Mouse (Mus musculus) midbrain, embryonic 16.5 days (tissue): Measurements from ENCODE around the gene Usp49. TPM values are rescaled to one million over a fixed set of nuclear protein-coding genes. Genes with fewer than 3 reads are reported as not detected.

Experiments used
- ATAC-seq: fragments of 200-750 bp; cut with Nextera tagmentation; 2 replicates; pipeline ENCODE4 v1.8.0; 2017; ENCODE audit warnings: moderate TSS enrichment
- H3K27ac ChIP-seq: fragments of 300-500 bp; sonication (generic); 2 replicates; pipeline ENCODE4 v1.5.1; 2014; ENCODE audit warnings: mild to moderate bottlenecking, low read length, mixed read lengths
- H3K27me3 ChIP-seq: fragments of 300-500 bp; sonication (generic); 2 replicates; pipeline ENCODE4 v1.6.1; 2014; ENCODE audit warnings: low read depth, low read length, mixed read lengths; ENCODE audit not compliant: control insufficient read depth, insufficient read depth
- H3K36me3 ChIP-seq: fragments of 300-500 bp; sonication (generic); 2 replicates; pipeline ENCODE4 v1.6.1; 2014; ENCODE audit warnings: mild to moderate bottlenecking, low read length, moderate library complexity, mixed read lengths; ENCODE audit not compliant: control insufficient read depth, insufficient read depth
- H3K4me1 ChIP-seq: fragments of 300-500 bp; sonication (generic); 2 replicates; pipeline ENCODE4 v1.6.1; 2014; ENCODE audit warnings: mild to moderate bottlenecking, low read length, mixed read lengths; ENCODE audit not compliant: control insufficient read depth, insufficient read depth
- H3K4me2 ChIP-seq: fragments of 300-500 bp; sonication (generic); 2 replicates; pipeline ENCODE4 v1.6.1; 2014; ENCODE audit warnings: mild to moderate bottlenecking, low read length, mixed read lengths
- H3K4me3 ChIP-seq: fragments of 300-500 bp; sonication (generic); 2 replicates; pipeline ENCODE4 v1.5.1; 2014; ENCODE audit warnings: low read depth, mild to moderate bottlenecking, low read length, moderate library complexity, mixed read lengths
- H3K9ac ChIP-seq: fragments of 300-500 bp; sonication (generic); 2 replicates; pipeline ENCODE4 v1.6.1; 2014; ENCODE audit warnings: low read depth, low read length, mixed read lengths
- H3K9me3 ChIP-seq: fragments of 300-500 bp; sonication (generic); replicated peaks from 2 replicates; pipeline ENCODE4 v1.6.1; 2014; ENCODE audit warnings: mild to moderate bottlenecking, low read length, mixed read lengths; ENCODE audit not compliant: control insufficient read depth, poor library complexity, severe bottlenecking
- WGBS: fragments of 180-500 bp; shearing (Covaris S2); extraction: QIAGEN DNeasy Blood & Tissue Kit; methylation state at CpG from one replicate; pipeline ENCODE4 v1.1.7; 2014; 5-methylcytosine and 5-hydroxymethylcytosine counted together
- polyA plus RNA-seq: library from polyadenylated mRNA; unstranded; fragments of >200 nt; fragmentation: Nextera tagmentation; extraction: Ambion mirVana; gene quantifications from 2 replicates; pipeline ENCODE4 v1.2.1, GENCODE M21; 2015

Usp49 gene
- polyA plus RNA-seq, 1 experiment from 2014 or later, result 5.3 TPM

DNA sequence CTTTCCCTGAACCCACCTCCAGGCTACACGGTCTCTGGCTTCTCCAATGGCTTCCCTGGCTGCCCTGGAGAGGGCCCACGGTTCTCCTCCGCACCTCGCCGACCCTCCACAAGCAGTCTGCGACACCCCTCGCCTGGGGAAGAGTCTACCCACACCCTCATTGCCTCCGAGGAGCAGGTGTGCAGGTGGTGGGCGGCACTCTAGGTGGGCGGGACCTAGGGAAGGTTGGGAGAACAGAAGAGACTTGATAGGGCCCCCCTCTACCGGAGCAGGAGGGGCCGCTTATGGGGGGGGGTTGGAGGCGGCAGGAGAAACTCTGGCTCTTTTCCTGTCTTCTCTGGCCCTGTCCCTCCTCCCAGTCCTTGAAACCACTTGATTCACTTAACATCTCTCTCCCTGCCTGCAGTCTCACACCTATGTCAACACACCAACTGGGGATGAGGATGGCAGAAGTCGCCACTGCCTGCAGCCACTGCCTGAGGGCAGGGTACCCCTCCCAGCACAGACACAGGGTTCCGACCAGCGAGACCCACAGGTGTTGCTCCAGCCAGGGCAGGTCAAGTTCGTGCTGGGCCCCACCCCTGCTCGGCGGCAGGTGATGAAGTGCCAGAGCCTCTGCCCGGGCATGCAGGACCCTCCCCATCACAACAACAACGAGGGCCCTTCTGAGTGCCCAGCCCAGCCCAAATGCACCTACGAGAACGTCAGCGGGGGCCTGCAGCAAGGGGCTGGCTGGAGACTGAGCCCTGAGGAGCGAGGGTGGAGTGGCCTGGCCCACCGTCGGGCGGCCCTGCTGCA lies 72.3 kb downstream of the Usp49 start:
- Histone ChIP-seq H3K4me1 (no peaks in the 10 kb centered on the region), H3K27ac (peak overlapping the region; percentile 51), H3K36me3 (peaks cover 9% of the 10 kb centered on the region; the same call in 1 of the 2 replicates), H3K4me2 (no peak overlapping the region), H3K9ac (no peak overlapping the region), H3K27me3 (no peaks in the 10 kb centered on the region), H3K4me3 (no peak overlapping the region), H3K9me3 (no peaks in the 10 kb centered on the region)
- WGBS, result 55% methylated on average over 28 of the region's 28 CpGs
- no peak for ATAC-seq

GRCm38 (mm10) chr17:47703556-47703955 lies 73.1 kb downstream of the Usp49 start:
- no peak for ATAC-seq
- H3K9me3 ChIP-seq, result no peaks in the 10 kb centered on the region
- 34% methylated on average over 20 of the region's 20 CpGs for WGBS
- no peak overlapping the region for H3K9ac ChIP-seq
- H3K27me3 ChIP-seq, result no peaks in the 10 kb centered on the region
- no peak overlapping the region for H3K4me2 ChIP-seq
- H3K4me1 ChIP-seq, result no peaks in the 10 kb centered on the region
- peaks cover 9% of the 10 kb centered on the region; the same call in 1 of the 2 replicates for H3K36me3 ChIP-seq
- no peak overlapping the region for H3K27ac ChIP-seq
- no peak overlapping the region for H3K4me3 ChIP-seq

DNA sequence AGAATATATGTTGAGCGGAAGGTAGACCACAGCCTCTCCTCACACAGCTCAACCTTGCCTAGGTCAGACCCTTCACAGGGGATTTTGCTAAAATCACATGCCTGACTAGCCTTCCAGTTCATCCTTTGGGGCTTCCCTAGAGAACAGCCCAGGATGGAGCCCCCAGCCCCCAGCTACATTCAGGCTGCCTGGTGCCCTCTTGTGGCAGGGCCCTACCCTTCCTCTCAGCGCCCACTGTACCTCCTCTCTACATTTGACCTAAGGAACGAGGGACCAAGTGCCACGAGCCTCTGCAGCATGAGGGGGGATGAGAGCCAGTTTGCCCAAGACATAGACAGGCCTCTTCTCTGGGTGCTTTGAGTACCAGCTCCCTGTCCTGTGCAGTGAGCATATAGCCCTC lies 74.2 kb downstream of the Usp49 start:
- Histone ChIP-seq H3K36me3 (peaks cover 5% of the 10 kb centered on the region; the same call in 1 of the 2 replicates), H3K9me3 (no peaks in the 10 kb centered on the region), H3K4me1 (no peaks in the 10 kb centered on the region), H3K27me3 (no peaks in the 10 kb centered on the region), H3K4me3 (no peak overlapping the region), H3K9ac (no peak overlapping the region), H3K27ac (no peak overlapping the region), H3K4me2 (no peak overlapping the region)
- ATAC-seq, result no peak
- WGBS, result 82% methylated on average over 4 of the region's 4 CpGs

- Histone ChIP-seq H3K27me3 (no peaks in the 10 kb centered on the region), H3K9me3 (no peaks in the 10 kb centered on the region), H3K4me1 (no peaks in the 10 kb centered on the region), H3K36me3 (peaks cover 5% of the 10 kb centered on the region; the same call in 1 of the 2 replicates), H3K4me2 (no peak overlapping the region), H3K9ac (no peak overlapping the region), H3K4me3 (no peak overlapping the region), H3K27ac (no peak overlapping the region)
- WGBS, result 78% methylated on average over 1 of the region's 1 CpGs
- no peak for ATAC-seq
These were observed 75.7 kb downstream of the Usp49 start for GRCm38 (mm10) chr17:47706196-47706595.

DNA sequence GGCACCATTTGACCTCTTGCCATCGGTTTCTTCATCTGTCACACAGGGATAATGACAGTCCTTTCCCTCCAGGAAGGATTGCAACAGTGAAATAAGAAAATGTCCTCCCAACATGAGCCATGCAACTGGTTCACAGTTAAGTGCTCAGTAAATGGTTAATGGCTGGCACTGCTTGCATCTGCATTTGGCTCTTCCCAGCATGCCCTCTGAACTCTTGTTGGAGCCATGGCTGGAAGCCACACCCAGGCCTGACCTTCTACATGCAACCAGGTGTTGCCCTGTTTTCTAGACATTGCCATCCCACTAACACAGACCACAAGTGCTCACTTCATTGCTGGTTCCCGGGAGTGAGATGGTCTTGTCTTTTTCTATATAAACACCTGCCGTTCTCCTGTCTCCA lies 77.5 kb downstream of the Usp49 start:
- no peaks in the 10 kb centered on the region for H3K9me3 ChIP-seq
- no peak overlapping the region for H3K27ac ChIP-seq
- peaks cover 5% of the 10 kb centered on the region; the same call in 1 of the 2 replicates for H3K36me3 ChIP-seq
- no peaks in the 10 kb centered on the region for H3K27me3 ChIP-seq
- WGBS, result 81% methylated on average over 3 of the region's 3 CpGs
- H3K4me1 ChIP-seq, result peaks cover 2% of the 10 kb centered on the region; the same call in 1 of the 2 replicates
- no peak overlapping the region for H3K4me3 ChIP-seq
- H3K9ac ChIP-seq, result no peak overlapping the region
- no peak overlapping the region for H3K4me2 ChIP-seq
- ATAC-seq, result no peak

DNA sequence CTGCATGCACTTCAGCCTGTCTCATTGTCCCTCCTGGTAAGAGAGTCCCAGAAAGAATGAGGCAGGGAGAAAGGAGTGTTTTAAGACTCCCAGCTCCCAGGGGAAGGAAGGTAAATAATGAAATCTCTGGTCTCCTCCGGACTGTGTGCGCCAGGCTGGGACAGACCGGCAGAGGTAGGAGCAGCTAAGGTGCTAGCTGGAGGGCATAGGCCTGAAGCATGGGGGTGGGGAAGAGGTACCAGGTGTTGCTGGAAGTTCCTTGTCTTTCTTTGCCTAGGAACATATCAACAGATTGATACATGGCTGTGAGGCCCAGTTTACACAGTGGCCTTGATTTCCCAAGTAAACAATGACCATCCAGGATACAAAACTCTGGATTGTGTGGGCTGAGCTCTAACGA lies 78.5 kb downstream of the Usp49 start:
- no peak overlapping the region for H3K4me2 ChIP-seq
- H3K27me3 ChIP-seq, result no peaks in the 10 kb centered on the region
- H3K9ac ChIP-seq, result no peak overlapping the region
- ATAC-seq, result no peak
- H3K9me3 ChIP-seq, result no peaks in the 10 kb centered on the region
- H3K27ac ChIP-seq, result no peak overlapping the region
- no peak overlapping the region for H3K4me3 ChIP-seq
- WGBS, result 84% methylated on average over 4 of the region's 4 CpGs
- peaks cover 2% of the 10 kb centered on the region; the same call in 1 of the 2 replicates for H3K4me1 ChIP-seq
- peaks cover 3% of the 10 kb centered on the region; the same call in 1 of the 2 replicates for H3K36me3 ChIP-seq

DNA sequence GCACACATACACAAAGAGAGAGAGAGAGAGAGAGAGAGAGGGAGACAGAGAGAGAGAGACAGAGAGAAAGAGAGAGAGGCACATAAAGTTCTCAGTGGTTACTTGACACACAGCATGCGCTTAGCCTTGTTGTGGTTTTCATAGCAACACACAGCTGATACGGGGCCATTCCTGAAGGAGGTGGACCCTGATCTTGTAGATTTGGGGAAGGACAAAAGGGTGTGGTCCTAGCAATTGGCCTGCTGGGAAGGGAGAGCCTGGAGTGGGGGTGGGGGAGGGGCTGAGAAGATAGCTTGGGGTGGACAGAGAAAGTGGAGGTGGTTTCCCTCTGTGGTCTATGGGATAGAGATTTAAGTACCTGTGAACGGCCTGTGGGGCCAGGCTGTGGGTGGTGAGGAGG lies 79.5 kb downstream of the Usp49 start:
- Histone ChIP-seq H3K4me1 (peaks cover 2% of the 10 kb centered on the region; the same call in 1 of the 2 replicates), H3K4me2 (no peak overlapping the region), H3K27ac (no peak overlapping the region), H3K36me3 (no peaks in the 10 kb centered on the region), H3K9ac (no peak overlapping the region), H3K9me3 (no peaks in the 10 kb centered on the region), H3K4me3 (no peak overlapping the region), H3K27me3 (no peaks in the 10 kb centered on the region)
- ATAC-seq, result no peak
- WGBS, result 89% methylated on average over 3 of the region's 3 CpGs

DNA sequence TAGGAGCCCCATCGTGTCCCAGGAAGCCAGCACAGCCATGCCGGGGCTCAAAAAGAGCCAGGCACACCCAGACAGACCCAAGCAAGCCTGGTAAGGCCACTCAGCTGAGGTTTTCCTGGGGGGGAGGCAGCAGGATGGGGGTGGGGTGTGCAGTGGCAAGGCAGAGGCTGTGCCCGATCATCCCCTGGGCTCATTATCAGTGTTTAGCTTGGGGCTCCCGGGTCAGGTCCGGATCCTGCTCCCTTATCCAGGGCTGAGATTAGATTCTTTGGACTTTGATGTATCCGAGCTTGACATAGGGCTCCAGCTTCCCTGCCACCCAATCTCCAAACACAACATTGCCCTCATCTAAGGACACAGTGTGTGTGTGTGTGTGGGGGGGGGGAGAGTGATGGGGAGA lies 81.4 kb downstream of the Usp49 start:
- H3K27ac ChIP-seq, result no peak overlapping the region
- H3K4me2 ChIP-seq, result no peak overlapping the region
- H3K27me3 ChIP-seq, result no peaks in the 10 kb centered on the region
- H3K36me3 ChIP-seq, result no peaks in the 10 kb centered on the region
- H3K4me1 ChIP-seq, result peaks cover 2% of the 10 kb centered on the region; the same call in 1 of the 2 replicates
- H3K4me3 ChIP-seq, result no peak overlapping the region
- ATAC-seq, result no peak
- no peak overlapping the region for H3K9ac ChIP-seq
- H3K9me3 ChIP-seq, result no peaks in the 10 kb centered on the region
- WGBS, result 65% methylated on average over 6 of the region's 6 CpGs

- Histone ChIP-seq H3K4me2 (peak overlapping the region; percentile 37; the same call in 1 of the 2 replicates), H3K27ac (peak overlapping the region; percentile 47; the same call in 1 of the 2 replicates), H3K27me3 (no peaks in the 10 kb centered on the region), H3K4me3 (no peak overlapping the region), H3K9me3 (no peaks in the 10 kb centered on the region), H3K4me1 (peaks cover 2% of the 10 kb centered on the region; the same call in 1 of the 2 replicates), H3K9ac (peak overlapping the region; percentile 54; the same call in 1 of the 2 replicates), H3K36me3 (no peaks in the 10 kb centered on the region)
- peak; percentile 43; the same call in 1 of the 2 replicates for ATAC-seq
- WGBS, result 53% methylated on average over 22 of the region's 22 CpGs
These were observed 82.5 kb downstream of the Usp49 start for GRCm38 (mm10) chr17:47712889-47713571.
